Mouse (Mus musculus): ENCODE data around the gene Atxn1l. TPM values are rescaled to one million over a fixed set of nuclear protein-coding genes. Genes with fewer than 3 reads are reported as not detected.

The Atxn1l gene
- polyA plus RNA-seq, 1 experiment from 2014 or later, result 4.6 TPM

GRCm38 (mm10) chr8:109691769-109692168, 45.8 kb downstream of the Atxn1l start:
- no peaks in the 10 kb centered on the region for H3K9me3 ChIP-seq (ENCODE audit: control insufficient read depth, low read length)
- peak overlapping the region; percentile 94 for H3K4me3 ChIP-seq (replicated peaks; ENCODE audit: low read length)
- peak overlapping the region; percentile 90 for H3K9ac ChIP-seq
- H3K36me3 ChIP-seq (replicated peaks; ENCODE audit: control insufficient read depth, insufficient read depth), result no peaks in the 10 kb centered on the region
- ATAC-seq (ENCODE audit: low FRiP score), result no peak
- H3K27ac ChIP-seq, result peak overlapping the region; percentile 14; the same call in 1 of the 2 replicates
- no peak for DNase-seq (ENCODE audit: low spot score)
- WGBS, result 54% methylated on average over 5 of the region's 5 CpGs
- peak overlapping the region; percentile 90 for H3K4me2 ChIP-seq (replicated peaks)
- no peaks in the 10 kb centered on the region for H3K27me3 ChIP-seq (ENCODE audit: control insufficient read depth, insufficient read depth, low read length)
- peaks cover 27% of the 10 kb centered on the region for H3K4me1 ChIP-seq (replicated peaks; ENCODE audit: control insufficient read depth, insufficient read depth, low read length)

- WGBS, result 94% methylated on average over 5 of the region's 5 CpGs
- no peak overlapping the region for H3K4me3 ChIP-seq (replicated peaks; ENCODE audit: low read length)
- no peak for ATAC-seq (ENCODE audit: low FRiP score)
These were observed 50.3 kb downstream of the Atxn1l start for GRCm38 (mm10) chr8:109687248-109687647.

GRCm38 (mm10) chr8:109682120-109682519, 55.4 kb downstream of the Atxn1l start:
- no peaks in the 10 kb centered on the region for H3K27me3 ChIP-seq (ENCODE audit: control insufficient read depth, insufficient read depth, low read length)
- H3K4me1 ChIP-seq (replicated peaks; ENCODE audit: control insufficient read depth, insufficient read depth, low read length), result no peaks in the 10 kb centered on the region
- ATAC-seq (ENCODE audit: low FRiP score) (no peak), DNase-seq (ENCODE audit: low spot score) (no peak)
- no peak overlapping the region for H3K4me2 ChIP-seq (replicated peaks)
- WGBS, result 92% methylated on average over 5 of the region's 5 CpGs
- H3K9me3 ChIP-seq (ENCODE audit: control insufficient read depth, low read length), result no peaks in the 10 kb centered on the region
- H3K27ac ChIP-seq, result no peak overlapping the region
- H3K9ac ChIP-seq, result no peak overlapping the region
- H3K36me3 ChIP-seq (replicated peaks; ENCODE audit: control insufficient read depth, insufficient read depth), result peaks cover 62% of the 10 kb centered on the region
- H3K4me3 ChIP-seq (replicated peaks; ENCODE audit: low read length), result no peak overlapping the region

More at GRCm38 (mm10) chr8:109687248-109687647, 50.3 kb downstream of the Atxn1l start:
- Histone ChIP-seq H3K4me2 (replicated peaks) (no peak overlapping the region), H3K9me3 (ENCODE audit: control insufficient read depth, low read length) (no peaks in the 10 kb centered on the region), H3K27ac (no peak overlapping the region), H3K36me3 (replicated peaks; ENCODE audit: control insufficient read depth, insufficient read depth) (peaks cover 13% of the 10 kb centered on the region), H3K4me1 (replicated peaks; ENCODE audit: control insufficient read depth, insufficient read depth, low read length) (peaks cover 19% of the 10 kb centered on the region), H3K9ac (no peak overlapping the region), H3K27me3 (ENCODE audit: control insufficient read depth, insufficient read depth, low read length) (no peaks in the 10 kb centered on the region)
- no peak for DNase-seq (ENCODE audit: low spot score)

- Histone ChIP-seq H3K27ac (no peak overlapping the region), H3K4me1 (replicated peaks; ENCODE audit: control insufficient read depth, insufficient read depth, low read length) (no peaks in the 10 kb centered on the region), H3K4me3 (replicated peaks; ENCODE audit: low read length) (no peak overlapping the region), H3K36me3 (replicated peaks; ENCODE audit: control insufficient read depth, insufficient read depth) (peaks cover 68% of the 10 kb centered on the region), H3K4me2 (replicated peaks) (no peak overlapping the region), H3K9ac (no peak overlapping the region), H3K9me3 (ENCODE audit: control insufficient read depth, low read length) (no peaks in the 10 kb centered on the region), H3K27me3 (ENCODE audit: control insufficient read depth, insufficient read depth, low read length) (no peaks in the 10 kb centered on the region)
- no peak for ATAC-seq (ENCODE audit: low FRiP score)
- no peak for DNase-seq (ENCODE audit: low spot score)
- WGBS, result 84% methylated on average over 3 of the region's 3 CpGs
These were observed 56.0 kb downstream of the Atxn1l start for GRCm38 (mm10) chr8:109681535-109681934.

Other genes starting within 250 kb of the Atxn1l start
- 3.2 TPM in 2 replicates for gene Pmfbp1, start 243.7 kb downstream of the Atxn1l start, polyA plus RNA-seq (2014; fragmentation: Nextera tagmentation; extraction: Ambion mirVana)
- 12.7 and 14.7 TPM in 2 replicates for gene Dhx38, start 171.9 kb downstream of the Atxn1l start, polyA plus RNA-seq (2014; fragmentation: Nextera tagmentation; extraction: Ambion mirVana)
- gene Txnl4b, start 171.8 kb downstream of the Atxn1l start, polyA plus RNA-seq (2014; fragmentation: Nextera tagmentation; extraction: Ambion mirVana), result 28.2 and 31.2 TPM in 2 replicates
- 0.40 and 0.43 TPM in 2 replicates for gene Hp, start 158.6 kb downstream of the Atxn1l start, polyA plus RNA-seq (2014; fragmentation: Nextera tagmentation; extraction: Ambion mirVana)
- 29.5 and 31.4 TPM in 2 replicates for gene Dhodh, start 129.1 kb downstream of the Atxn1l start, polyA plus RNA-seq (2014; fragmentation: Nextera tagmentation; extraction: Ambion mirVana)
- gene Pkd1l3, start 123.2 kb downstream of the Atxn1l start, polyA plus RNA-seq (2014; fragmentation: Nextera tagmentation; extraction: Ambion mirVana), result 0.13 and 0.23 TPM in 2 replicates
- gene Ist1, start 44.5 kb downstream of the Atxn1l start, polyA plus RNA-seq (2014; fragmentation: Nextera tagmentation; extraction: Ambion mirVana), result 154 and 164 TPM in 2 replicates
- 71.4 and 75.8 TPM in 2 replicates for gene Zfp821, start 32.2 kb downstream of the Atxn1l start, polyA plus RNA-seq (2014; fragmentation: Nextera tagmentation; extraction: Ambion mirVana)
- gene Ap1g1, start 40.8 kb upstream of the Atxn1l start, polyA plus RNA-seq (2014; fragmentation: Nextera tagmentation; extraction: Ambion mirVana), result 39.1 and 46.5 TPM in 2 replicates
- 4.7 and 4.8 TPM in 2 replicates for gene Phlpp2, start 130.8 kb upstream of the Atxn1l start, polyA plus RNA-seq (2014; fragmentation: Nextera tagmentation; extraction: Ambion mirVana)
- gene Marveld3, start 224.5 kb upstream of the Atxn1l start, polyA plus RNA-seq (2014; fragmentation: Nextera tagmentation; extraction: Ambion mirVana), result 0.69 and 0.83 TPM in 2 replicates